Mouse (Mus musculus) spleen, postnatal 4 days (tissue): ENCODE measurements at regions not wholly inside any gene's neighbourhood (a gene's known extent, or its start where the extent isn't known, plus 50 kb on each side); places are given as distances from the start of the nearest gene placed in this dataset.
"Not testable (repeated sequence)": the region's sequence is repeated elsewhere in the genome, so short reads cannot be mapped to it uniquely, and the experiment has no call there.

Experiments
- DNase-seq, 2 experiments: peaks; one replicate each; pipeline ENCODE4 v3.0.0; 2022; ENCODE audit warnings: low spot score in 2 of 2

- no peak for DNase-seq
Measured at GRCm38 (mm10) chr13:107596183-107596582, 448.1 kb upstream of the Smim15 start.

GRCm38 (mm10) chr13:107588399-107589002, 455.7 kb upstream of the Smim15 start:
- no peak for DNase-seq

GRCm38 (mm10) chr13:107587678-107588077, 456.6 kb upstream of the Smim15 start:
- no peak for DNase-seq

- no peak for DNase-seq
Measured at GRCm38 (mm10) chr13:107585936-107586335, 458.3 kb upstream of the Smim15 start.

- no peak for DNase-seq
Measured at GRCm38 (mm10) chr13:107585353-107585752, 458.9 kb upstream of the Smim15 start.

GRCm38 (mm10) chr13:107578968-107579367, 465.3 kb upstream of the Smim15 start:
- no peak for DNase-seq

GRCm38 (mm10) chr13:107577809-107578208, 466.4 kb upstream of the Smim15 start:
- no peak for DNase-seq

- DNase-seq: no peak
Measured at GRCm38 (mm10) chr13:107577272-107577671, 467.0 kb upstream of the Smim15 start.

- DNase-seq: no peak
Measured at GRCm38 (mm10) chr13:107576701-107577100, 467.5 kb upstream of the Smim15 start.

GRCm38 (mm10) chr13:107575025-107575424, 469.2 kb upstream of the Smim15 start:
- DNase-seq: no peak

GRCm38 (mm10) chr13:107573499-107574355, 470.5 kb upstream of the Smim15 start:
- DNase-seq: no peak

GRCm38 (mm10) chr13:107571539-107571938, 472.7 kb upstream of the Smim15 start:
- DNase-seq: no peak

- DNase-seq: no peak
Measured at GRCm38 (mm10) chr13:107569477-107569876, 474.8 kb upstream of the Smim15 start.

GRCm38 (mm10) chr13:107568701-107569121, 475.5 kb upstream of the Smim15 start:
- DNase-seq: no peak

- no peak for DNase-seq
Measured at GRCm38 (mm10) chr13:107562463-107562862, 481.8 kb upstream of the Smim15 start.

GRCm38 (mm10) chr13:107561529-107561928, 482.7 kb upstream of the Smim15 start:
- no peak for DNase-seq

GRCm38 (mm10) chr13:107555958-107556357, 488.3 kb upstream of the Smim15 start:
- no peak for DNase-seq

GRCm38 (mm10) chr13:107554091-107554490, 490.2 kb upstream of the Smim15 start:
- DNase-seq: no peak

- DNase-seq: no peak
Measured at GRCm38 (mm10) chr13:107552165-107552564, 492.1 kb upstream of the Smim15 start.

- not testable (repeated sequence) for DNase-seq
Measured at GRCm38 (mm10) chr13:107549995-107550394, 494.3 kb upstream of the Smim15 start.

- no peak for DNase-seq
Measured at GRCm38 (mm10) chr13:107547073-107547472, 497.2 kb upstream of the Smim15 start.

GRCm38 (mm10) chr13:107546181-107546900, 497.9 kb upstream of the Smim15 start:
- DNase-seq: no peak

GRCm38 (mm10) chr13:107541635-107541955, 502.7 kb upstream of the Smim15 start:
- DNase-seq: no peak
